Mouse (Mus musculus): ENCODE measurements at regions not wholly inside any gene's neighbourhood (a gene's known extent, or its start where the extent isn't known, plus 50 kb on each side); places are given as distances from the start of the nearest gene placed in this dataset.
"Not testable (repeated sequence)": the region's sequence is repeated elsewhere in the genome, so short reads cannot be mapped to it uniquely, and the experiment has no call there.

- no peak for DNase-seq (ENCODE audit: low spot score)
Observed at GRCm38 (mm10) chr10:91447974-91448703, 267.0 kb upstream of the Tmpo start.

GRCm38 (mm10) chr10:91443321-91443720, 262.2 kb upstream of the Tmpo start:
- DNase-seq (ENCODE audit: low spot score) = no peak

GRCm38 (mm10) chr10:91440051-91440450, 258.9 kb upstream of the Tmpo start:
- no peak for DNase-seq (ENCODE audit: low spot score)

GRCm38 (mm10) chr10:91437917-91438316, 256.8 kb upstream of the Tmpo start:
- no peak for DNase-seq (ENCODE audit: low spot score)

DNA sequence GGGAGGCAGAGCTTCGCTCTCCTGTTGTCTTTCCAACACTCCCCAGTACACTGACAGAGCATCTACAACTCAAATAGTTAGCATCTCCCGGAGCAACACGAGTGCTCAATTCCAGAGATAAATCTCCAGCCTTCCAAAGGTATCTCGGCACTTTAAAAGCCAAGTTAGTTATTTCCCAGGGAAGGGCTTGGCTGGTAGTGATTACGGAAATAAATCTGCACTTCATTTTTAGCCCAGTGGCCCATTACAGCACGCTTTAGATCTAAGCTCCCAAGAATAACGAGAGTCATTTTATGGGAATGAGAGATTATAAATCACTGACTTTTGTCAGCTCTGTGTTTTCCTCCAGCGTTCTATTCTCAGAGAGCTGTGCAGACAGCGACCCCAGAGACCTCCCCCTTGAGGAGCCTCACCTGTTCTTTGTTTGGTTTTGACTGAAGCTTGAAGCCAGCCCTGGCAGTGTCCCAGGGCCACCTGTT, 255.0 kb upstream of the Tmpo start:
- no peak for DNase-seq (ENCODE audit: low spot score)

- no peak for DNase-seq (ENCODE audit: low spot score)
Observed at GRCm38 (mm10) chr10:91430281-91430680, 249.2 kb upstream of the Tmpo start.

DNA sequence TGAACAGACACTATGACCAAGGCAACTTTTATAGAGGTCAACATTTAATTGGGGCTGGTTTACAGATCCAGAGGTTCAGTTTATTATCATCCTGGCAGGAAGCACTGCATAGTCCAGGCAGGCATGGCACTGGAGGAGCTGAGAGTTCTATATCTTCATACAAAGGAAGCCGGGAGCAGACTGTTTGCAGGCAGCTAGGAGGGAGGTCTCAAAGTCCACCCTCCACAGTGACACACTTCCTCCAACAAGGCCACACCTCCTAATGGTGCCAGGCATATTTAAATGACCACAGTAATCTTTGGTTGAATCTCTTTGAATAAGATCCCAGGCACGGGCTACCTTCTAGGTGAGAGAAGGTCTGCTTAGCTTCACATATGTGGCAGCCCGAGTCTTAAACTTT, 245.5 kb upstream of the Tmpo start:
- DNase-seq (ENCODE audit: low spot score) = no peak

- DNase-seq (ENCODE audit: low spot score) = not testable (repeated sequence)
Observed at GRCm38 (mm10) chr10:91425625-91426385, 244.7 kb upstream of the Tmpo start.

- DNase-seq (ENCODE audit: low spot score) = no peak
Observed at GRCm38 (mm10) chr10:91424786-91425185, 243.7 kb upstream of the Tmpo start.

- DNase-seq (ENCODE audit: low spot score) = no peak
Observed at GRCm38 (mm10) chr10:91387255-91387654, 206.1 kb upstream of the Tmpo start.

GRCm38 (mm10) chr10:91384372-91384771, 203.3 kb upstream of the Tmpo start:
- no peak for DNase-seq (ENCODE audit: low spot score)

- no peak for DNase-seq (ENCODE audit: low spot score)
Observed at GRCm38 (mm10) chr10:91376683-91377082, 195.6 kb upstream of the Tmpo start.

DNA sequence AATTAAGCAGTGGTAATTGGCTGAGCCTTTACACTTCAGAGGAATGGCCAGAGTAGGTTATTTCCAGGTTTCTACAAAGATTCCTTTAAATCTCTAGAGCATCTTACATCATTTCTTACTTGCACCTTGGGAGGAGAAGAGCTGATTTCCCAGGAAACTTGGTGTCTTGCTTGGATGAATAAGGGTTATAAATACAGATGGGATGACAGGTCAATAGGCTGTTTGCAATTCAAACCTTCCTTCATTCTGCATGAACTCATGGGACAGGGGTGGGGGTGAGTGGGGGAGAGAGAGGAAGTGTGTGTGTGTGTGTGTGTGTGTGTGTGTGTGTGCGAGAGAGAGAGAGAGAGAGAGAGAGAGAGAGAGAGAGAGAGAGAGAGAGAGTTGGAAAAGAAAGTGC, 186.4 kb upstream of the Tmpo start:
- no peak for DNase-seq (ENCODE audit: low spot score)

DNA sequence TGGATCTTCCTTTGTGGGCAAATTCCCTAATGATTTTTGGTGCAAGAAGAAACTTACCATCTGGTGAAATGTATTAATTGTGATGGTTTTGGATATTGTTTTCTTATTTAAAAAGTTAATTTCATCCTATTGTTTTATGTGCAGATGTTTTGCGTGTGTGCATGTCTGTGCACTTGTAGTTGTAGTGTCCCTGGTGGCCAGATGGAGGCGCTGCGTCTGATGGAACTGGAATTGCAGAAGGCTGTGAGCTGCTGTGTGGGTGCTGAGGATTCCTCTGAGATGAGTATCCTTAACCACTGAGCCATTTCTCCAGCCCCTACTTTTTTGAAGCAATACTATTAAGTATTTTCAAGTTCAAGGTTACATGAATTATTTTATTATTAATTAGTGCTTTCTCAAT, 181.5 kb upstream of the Tmpo start:
- no peak for DNase-seq (ENCODE audit: low spot score)

DNA sequence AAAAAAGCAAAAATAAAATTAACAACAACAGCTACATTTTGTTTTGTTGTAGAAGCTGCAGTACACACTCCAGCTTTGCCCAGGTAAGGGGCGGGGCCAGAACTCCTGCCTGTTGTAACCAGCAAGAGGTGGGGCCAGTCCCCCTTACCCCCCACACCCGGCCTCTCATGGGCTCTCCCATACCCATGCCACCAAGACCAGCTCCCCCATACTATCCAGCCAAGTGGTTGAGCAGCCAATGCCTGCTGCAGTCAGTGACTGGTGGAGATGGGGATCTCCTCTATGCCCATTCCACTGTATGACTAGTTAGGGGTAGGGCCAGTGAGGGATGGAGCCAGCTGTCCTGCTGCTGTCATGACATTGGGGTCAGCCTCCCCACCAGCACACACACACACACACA, 180.5 kb upstream of the Tmpo start:
- no peak for DNase-seq (ENCODE audit: low spot score)

- no peak for DNase-seq (ENCODE audit: low spot score)
Observed at GRCm38 (mm10) chr10:91345465-91345864, 164.3 kb upstream of the Tmpo start.

DNA sequence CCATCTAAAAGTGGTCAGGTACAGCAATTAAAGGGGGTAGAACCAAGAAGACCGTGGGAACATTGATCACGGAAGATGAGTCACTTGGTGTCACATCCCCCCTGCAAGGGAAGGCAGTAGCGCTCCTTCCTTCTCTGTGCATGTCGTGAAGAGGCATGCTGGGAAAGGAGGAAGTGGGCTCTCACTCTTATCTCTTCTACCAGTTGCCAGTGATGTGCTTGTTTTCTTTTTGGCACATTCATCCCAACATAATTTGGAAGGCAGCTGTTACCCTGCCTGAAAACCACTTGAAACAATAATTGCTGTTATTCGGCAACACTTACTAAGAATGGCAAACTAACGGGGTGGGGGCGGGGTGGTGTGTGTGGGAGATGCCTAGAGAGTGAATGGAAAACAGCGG, 161.0 kb upstream of the Tmpo start:
- no peak for DNase-seq (ENCODE audit: low spot score)

- no peak for DNase-seq (ENCODE audit: low spot score)
Observed at GRCm38 (mm10) chr10:91339361-91339760, 158.2 kb upstream of the Tmpo start.

DNA sequence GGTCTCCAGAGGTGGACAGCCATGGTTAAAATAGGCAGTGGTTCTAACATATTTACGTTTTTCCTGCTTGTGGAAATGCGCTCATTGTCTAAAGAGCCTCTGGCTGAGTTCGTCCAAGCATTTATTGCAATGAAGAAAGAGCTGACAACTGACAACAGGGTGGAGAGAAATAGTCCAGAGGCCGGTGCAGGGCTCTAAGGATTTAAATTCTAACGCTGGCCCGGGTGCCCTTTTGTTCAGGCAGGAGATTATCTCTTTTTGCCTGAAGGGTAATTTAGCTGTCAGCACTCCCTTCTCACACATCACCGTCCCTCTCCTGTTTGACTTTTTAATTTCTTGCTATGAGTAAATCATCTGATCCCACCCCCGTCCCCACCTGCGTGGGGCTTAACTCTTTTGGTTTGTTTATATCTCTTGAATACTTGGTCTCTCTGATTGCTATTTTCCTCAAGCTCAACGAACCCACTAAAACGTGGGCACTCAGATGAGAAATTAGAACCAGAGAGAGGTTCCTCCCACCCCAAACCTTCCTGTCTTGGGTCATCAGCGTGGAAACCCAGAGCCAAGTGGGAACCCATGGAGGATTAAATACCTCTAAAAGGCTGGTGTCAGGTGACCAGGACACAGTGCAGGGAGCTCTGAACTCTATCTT, 145.7 kb upstream of the Tmpo start:
- DNase-seq (ENCODE audit: low spot score) = no peak

GRCm38 (mm10) chr10:91326144-91326655, 145.1 kb upstream of the Tmpo start:
- DNase-seq (ENCODE audit: low spot score) = no peak

GRCm38 (mm10) chr10:91321226-91321625, 140.1 kb upstream of the Tmpo start:
- DNase-seq (ENCODE audit: low spot score) = no peak

DNA sequence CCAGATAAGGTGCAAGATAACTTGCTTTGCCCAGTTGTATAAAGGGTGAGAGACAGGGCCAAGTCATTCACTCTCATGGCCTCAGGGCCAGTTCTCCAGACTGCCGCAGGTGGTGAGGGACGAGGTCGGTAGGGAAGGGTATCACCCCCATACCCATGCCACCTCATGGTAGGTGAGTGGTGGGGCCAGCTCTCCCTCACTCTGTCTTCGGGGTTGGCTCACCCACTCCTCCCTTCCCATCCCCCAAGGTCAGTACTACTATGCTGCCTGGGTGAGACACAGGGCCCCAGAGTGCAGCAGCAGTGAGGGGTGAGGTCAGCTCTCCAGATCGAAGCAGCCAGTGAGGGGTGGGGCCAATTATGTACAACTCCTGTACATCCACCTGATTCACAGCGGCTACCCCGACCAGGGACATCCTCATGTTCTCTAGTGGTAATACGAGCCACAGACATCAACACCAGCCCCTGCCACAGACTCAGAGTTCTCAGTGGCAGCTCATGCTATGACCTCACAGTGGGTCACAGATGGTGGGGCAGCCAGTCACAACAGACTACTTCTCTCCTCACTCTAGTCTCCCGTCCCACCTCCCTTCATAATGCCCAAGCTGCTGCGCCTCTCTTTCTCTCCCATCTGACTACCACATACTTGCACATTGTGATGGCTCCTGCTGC, 138.5 kb upstream of the Tmpo start:
- DNase-seq (ENCODE audit: low spot score) = no peak
